Mouse (Mus musculus) midbrain, embryonic 15.5 days (tissue): ENCODE data around the gene Rpl13. TPM values are rescaled to one million over a fixed set of nuclear protein-coding genes. Genes with fewer than 3 reads are reported as not detected.
"Not testable (repeated sequence)": the region's sequence is repeated elsewhere in the genome, so short reads cannot be mapped to it uniquely, and the experiment has no call there.

Experiments
- ATAC-seq: fragments of 200-750 bp; cut with Nextera tagmentation; replicated peaks from 2 replicates; pipeline ENCODE4 v1.8.0; 2017; ENCODE audit warnings: moderate TSS enrichment
- H3K27ac ChIP-seq: fragments of 300-500 bp; sonication (generic); 2 replicates; pipeline ENCODE4 v1.5.1; 2015; ENCODE audit warnings: mild to moderate bottlenecking, inconsistent platforms
- H3K27me3 ChIP-seq: fragments of 300-500 bp; sonication (generic); replicated peaks from 2 replicates; pipeline ENCODE4 v1.6.1; 2015; ENCODE audit warnings: inconsistent platforms
- H3K36me3 ChIP-seq: fragments of 300-500 bp; sonication (generic); replicated peaks from 2 replicates; pipeline ENCODE4 v1.6.1; 2015; ENCODE audit warnings: inconsistent platforms
- H3K4me1 ChIP-seq: fragments of 300-500 bp; sonication (generic); 2 replicates; pipeline ENCODE4 v1.6.1; 2015; ENCODE audit warnings: inconsistent platforms
- H3K4me2 ChIP-seq: fragments of 300-500 bp; sonication (generic); 2 replicates; pipeline ENCODE4 v1.6.1; 2015; ENCODE audit warnings: inconsistent platforms, mild to moderate bottlenecking, moderate library complexity
- H3K4me3 ChIP-seq: fragments of 300-500 bp; sonication (generic); 2 replicates; pipeline ENCODE4 v1.5.1; 2015; ENCODE audit warnings: mild to moderate bottlenecking, inconsistent platforms
- H3K9ac ChIP-seq: fragments of 300-500 bp; sonication (generic); 2 replicates; pipeline ENCODE4 v1.6.1; 2015; ENCODE audit warnings: mild to moderate bottlenecking, inconsistent platforms
- H3K9me3 ChIP-seq: fragments of 300-500 bp; sonication (generic); 2 replicates; pipeline ENCODE4 v1.6.1; 2016; ENCODE audit warnings: inconsistent platforms
- WGBS: fragments of 180-500 bp; shearing (Covaris S2); methylation state at CpG from one replicate; pipeline ENCODE4 v1.1.7; 2015; ENCODE audit warnings: mixed read lengths; 5-methylcytosine and 5-hydroxymethylcytosine counted together
- polyA plus RNA-seq: library from polyadenylated mRNA; unstranded; fragments of >200 nt; fragmentation: Nextera tagmentation; extraction: Ambion mirVana; gene quantifications from 2 replicates; pipeline ENCODE4 v1.2.1, GENCODE M21; 2015

The Rpl13 gene
- polyA plus RNA-seq, 1 experiment from 2014 or later, result 632 TPM

GRCm38 (mm10) chr8:123097786-123098584 lies 4.2 kb upstream of the Rpl13 start:
- Histone ChIP-seq H3K4me1 (peaks cover 5% of the 10 kb centered on the region), H3K9me3 (no peaks in the 10 kb centered on the region), H3K27ac (no peak overlapping the region), H3K9ac (no peak overlapping the region), H3K27me3 (no peaks in the 10 kb centered on the region), H3K4me3 (no peak overlapping the region), H3K36me3 (peaks cover 26% of the 10 kb centered on the region), H3K4me2 (no peak overlapping the region)
- 72% methylated on average over 12 of the region's 12 CpGs for WGBS
- ATAC-seq, result no peak

GRCm38 (mm10) chr8:123100288-123100687 lies 1.9 kb upstream of the Rpl13 start:
- 60% methylated on average over 8 of the region's 8 CpGs for WGBS
- Histone ChIP-seq H3K4me3 (no peak overlapping the region), H3K9me3 (no peaks in the 10 kb centered on the region), H3K9ac (no peak overlapping the region), H3K4me2 (no peak overlapping the region), H3K36me3 (peaks cover 27% of the 10 kb centered on the region), H3K27ac (no peak overlapping the region), H3K27me3 (no peaks in the 10 kb centered on the region), H3K4me1 (peaks cover 17% of the 10 kb centered on the region)
- ATAC-seq, result no peak

- Histone ChIP-seq H3K4me2 (peak overlapping the region; percentile 81; the same call in 1 of the 2 replicates), H3K4me3 (no peak overlapping the region), H3K4me1 (peaks cover 17% of the 10 kb centered on the region), H3K36me3 (peaks cover 32% of the 10 kb centered on the region), H3K27ac (no peak overlapping the region), H3K27me3 (no peaks in the 10 kb centered on the region), H3K9me3 (no peaks in the 10 kb centered on the region), H3K9ac (no peak overlapping the region)
- 75% methylated on average over 4 of the region's 4 CpGs for WGBS
- no peak for ATAC-seq
These were observed 906 bp upstream of the Rpl13 start for GRCm38 (mm10) chr8:123101244-123101643.

- Histone ChIP-seq H3K9ac (peak overlapping the region; percentile 92), H3K27ac (peak overlapping the region; percentile 88), H3K4me1 (peaks cover 17% of the 10 kb centered on the region), H3K4me3 (peak overlapping the region; percentile 60), H3K36me3 (peaks cover 22% of the 10 kb centered on the region), H3K4me2 (peak overlapping the region; percentile 81)
- not testable (repeated sequence) for ATAC-seq, H3K27me3 ChIP-seq, H3K9me3 ChIP-seq
- WGBS, result 3% methylated on average over 26 of the region's 26 CpGs
These were observed 705 bp downstream of the Rpl13 start for GRCm38 (mm10) chr8:123102855-123103254.

GRCm38 (mm10) chr8:123103285-123103684 lies 1.1 kb downstream of the Rpl13 start:
- peak overlapping the region; percentile 92 for H3K9ac ChIP-seq
- 16% methylated on average over 15 of the region's 15 CpGs for WGBS
- H3K36me3 ChIP-seq, result peaks cover 22% of the 10 kb centered on the region
- peak overlapping the region; percentile 81 for H3K4me2 ChIP-seq
- ATAC-seq, result no peak
- H3K27me3 ChIP-seq, result no peaks in the 10 kb centered on the region
- H3K27ac ChIP-seq, result peak overlapping the region; percentile 88; the same call in 1 of the 2 replicates
- H3K4me3 ChIP-seq, result peak overlapping the region; percentile 60
- no peaks in the 10 kb centered on the region for H3K9me3 ChIP-seq
- H3K4me1 ChIP-seq, result peaks cover 17% of the 10 kb centered on the region

- no peaks in the 10 kb centered on the region for H3K9me3 ChIP-seq
- peaks cover 22% of the 10 kb centered on the region for H3K36me3 ChIP-seq
- no peak overlapping the region for H3K9ac ChIP-seq
- WGBS, result 86% methylated on average over 6 of the region's 6 CpGs
- no peak for ATAC-seq
- H3K4me2 ChIP-seq, result peak overlapping the region; percentile 81
- no peak overlapping the region for H3K4me3 ChIP-seq
- no peak overlapping the region for H3K27ac ChIP-seq
- H3K4me1 ChIP-seq, result peaks cover 17% of the 10 kb centered on the region
- no peaks in the 10 kb centered on the region for H3K27me3 ChIP-seq
These were observed 2.1 kb downstream of the Rpl13 start for GRCm38 (mm10) chr8:123104046-123104767.

GRCm38 (mm10) chr8:123105553-123106326 lies 3.6 kb downstream of the Rpl13 start:
- no peak overlapping the region for H3K9ac ChIP-seq
- no peak overlapping the region for H3K27ac ChIP-seq
- 65% methylated on average over 5 of the region's 5 CpGs for WGBS
- no peak for ATAC-seq
- H3K36me3 ChIP-seq, result peaks cover 22% of the 10 kb centered on the region
- H3K27me3 ChIP-seq, result no peaks in the 10 kb centered on the region
- H3K9me3 ChIP-seq, result no peaks in the 10 kb centered on the region
- peaks cover 17% of the 10 kb centered on the region for H3K4me1 ChIP-seq
- H3K4me2 ChIP-seq, result no peak overlapping the region
- no peak overlapping the region for H3K4me3 ChIP-seq

GRCm38 (mm10) chr8:123106531-123106930 lies 4.4 kb downstream of the Rpl13 start:
- Histone ChIP-seq H3K9me3 (no peaks in the 10 kb centered on the region), H3K9ac (no peak overlapping the region), H3K27me3 (no peaks in the 10 kb centered on the region), H3K4me1 (peaks cover 16% of the 10 kb centered on the region), H3K4me3 (no peak overlapping the region), H3K4me2 (no peak overlapping the region), H3K27ac (no peak overlapping the region), H3K36me3 (peaks cover 22% of the 10 kb centered on the region)
- ATAC-seq, result no peak
- WGBS, result 54% methylated on average over 2 of the region's 2 CpGs

GRCm38 (mm10) chr8:123108010-123108409 lies 5.9 kb downstream of the Rpl13 start:
- no peak overlapping the region for H3K4me2 ChIP-seq
- peaks cover 11% of the 10 kb centered on the region for H3K4me1 ChIP-seq
- WGBS, result 76% methylated on average over 1 of the region's 1 CpGs
- no peaks in the 10 kb centered on the region for H3K9me3 ChIP-seq
- H3K36me3 ChIP-seq, result peaks cover 22% of the 10 kb centered on the region
- H3K27ac ChIP-seq, result no peak overlapping the region
- no peaks in the 10 kb centered on the region for H3K27me3 ChIP-seq
- ATAC-seq, result no peak
- H3K4me3 ChIP-seq, result no peak overlapping the region
- H3K9ac ChIP-seq, result no peak overlapping the region

GRCm38 (mm10) chr8:123108953-123109352 lies 6.8 kb downstream of the Rpl13 start:
- Histone ChIP-seq H3K27ac (no peak overlapping the region), H3K9ac (no peak overlapping the region), H3K9me3 (no peaks in the 10 kb centered on the region), H3K27me3 (no peaks in the 10 kb centered on the region; the same call in 1 of the 2 replicates), H3K4me3 (no peak overlapping the region), H3K4me1 (peaks cover 2% of the 10 kb centered on the region), H3K36me3 (peaks cover 17% of the 10 kb centered on the region), H3K4me2 (no peak overlapping the region)
- ATAC-seq, result no peak
- WGBS, result 86% methylated on average over 5 of the region's 5 CpGs

- no peak overlapping the region for H3K4me2 ChIP-seq
- no peak overlapping the region for H3K4me3 ChIP-seq
- 0 out of 2 replicates have a peak, but pooled peaks have one; percentile 27 for ATAC-seq
- H3K27me3 ChIP-seq, result peaks cover 1% of the 10 kb centered on the region
- no peaks in the 10 kb centered on the region for H3K4me1 ChIP-seq
- no peaks in the 10 kb centered on the region for H3K9me3 ChIP-seq
- H3K27ac ChIP-seq, result no peak overlapping the region
- H3K9ac ChIP-seq, result no peak overlapping the region
- 16% methylated on average over 4 of the region's 4 CpGs for WGBS
- peaks cover 1% of the 10 kb centered on the region; the same call in 1 of the 2 replicates for H3K36me3 ChIP-seq
These were observed 8.5 kb downstream of the Rpl13 start for GRCm38 (mm10) chr8:123110649-123111048.

GRCm38 (mm10) chr8:123112892-123113291 lies 10.7 kb downstream of the Rpl13 start:
- H3K27ac ChIP-seq, result no peak overlapping the region
- no peak overlapping the region for H3K4me2 ChIP-seq
- WGBS, result 80% methylated on average over 9 of the region's 9 CpGs
- peaks cover 11% of the 10 kb centered on the region for H3K4me1 ChIP-seq
- ATAC-seq, result no peak
- no peaks in the 10 kb centered on the region for H3K9me3 ChIP-seq
- H3K9ac ChIP-seq, result no peak overlapping the region
- peaks cover 24% of the 10 kb centered on the region for H3K27me3 ChIP-seq
- H3K36me3 ChIP-seq, result no peaks in the 10 kb centered on the region
- H3K4me3 ChIP-seq, result no peak overlapping the region
